Mouse (Mus musculus) ES-E14 (cell line): ENCODE measurements around the gene Hcn1. TPM values are rescaled to one million over a fixed set of nuclear protein-coding genes. Genes with fewer than 3 reads are reported as not detected.

ENCODE experiments used
- DNase-seq: peaks from one replicate; pipeline ENCODE4 v3.0.0-alpha.2; 2013; ENCODE audit warnings: low read depth, low spot score
- H3K27ac ChIP-seq: 2 replicates; pipeline ENCODE4 v1.5.1; 2012; ENCODE audit warnings: low read depth, mild to moderate bottlenecking, low read length, moderate library complexity, mixed read lengths; ENCODE audit not compliant: poor library complexity, insufficient read depth, severe bottlenecking
- H3K36me3 ChIP-seq: 2 replicates; pipeline ENCODE4 v1.6.1; 2012; ENCODE audit warnings: mild to moderate bottlenecking, low read length, moderate library complexity, mixed read lengths; ENCODE audit not compliant: control insufficient read depth, poor library complexity, insufficient read depth, severe bottlenecking
- H3K4me1 ChIP-seq, 2 experiments: fragments of 150-350 bp in 1 of 2; sonication (generic) in 1 of 2; 2 replicates each; pipeline ENCODE4 v1.6.1; 2012; ENCODE audit warnings: low read length in 2 of 2, mild to moderate bottlenecking in 1 of 2, mixed read lengths in 1 of 2; ENCODE audit not compliant: control insufficient read depth in 2 of 2, insufficient read depth in 2 of 2, poor library complexity in 1 of 2
- H3K4me3 ChIP-seq, 2 experiments: fragments of 150-350 bp in 1 of 2; sonication (generic) in 1 of 2; 2 replicates each; pipeline ENCODE4 v1.5.1; 2012; ENCODE audit warnings: low read length in 2 of 2, low read depth in 1 of 2, mild to moderate bottlenecking in 1 of 2, mixed read lengths in 1 of 2; ENCODE audit not compliant: insufficient read depth in 1 of 2, poor library complexity in 1 of 2, severe bottlenecking in 1 of 2
- H3K9ac ChIP-seq: 2 replicates; pipeline ENCODE4 v1.6.1; 2012; ENCODE audit warnings: low read depth, mild to moderate bottlenecking, low read length, mixed read lengths; ENCODE audit not compliant: poor library complexity, insufficient read depth, severe bottlenecking
- H3K9me3 ChIP-seq: fragments of 150-350 bp; sonication (generic); 2 replicates; pipeline ENCODE4 v1.6.1; 2012; ENCODE audit warnings: low read depth, mild to moderate bottlenecking, low read length; ENCODE audit not compliant: control insufficient read depth, insufficient read depth
- CHD2 ChIP-seq: IDR thresholded peaks from 2 replicates; pipeline ENCODE4 v1.6.1; 2014; ENCODE audit warnings: mild to moderate bottlenecking, low read depth, low read length, inconsistent platforms
- HCFC1 ChIP-seq: IDR thresholded peaks from 2 replicates; pipeline ENCODE4 v1.6.1; 2012; ENCODE audit warnings: low read length, inconsistent platforms, borderline replicate concordance; ENCODE audit not compliant: insufficient read depth
- MAFK ChIP-seq: IDR thresholded peaks from 2 replicates; pipeline ENCODE4 v1.6.1; 2014; ENCODE audit warnings: mild to moderate bottlenecking, low read depth, low read length, inconsistent platforms; ENCODE audit not compliant: insufficient read depth
- ZC3H11A ChIP-seq: IDR thresholded peaks from 2 replicates; pipeline ENCODE4 v1.6.1; 2012; ENCODE audit warnings: low read depth, mild to moderate bottlenecking, inconsistent platforms, low read length, borderline replicate concordance
- ZNF384 ChIP-seq: IDR thresholded peaks from 2 replicates; pipeline ENCODE4 v1.6.1; 2012; ENCODE audit warnings: low read depth, low read length, inconsistent platforms
- in situ Hi-C, 2 experiments: fragments of 600-800 bp; cut with MboI; formaldehyde crosslinking; loops; one replicate each; pipeline ENCODE4 v1.15.1; 2025; ENCODE audit warnings: low sequenced_read_pairs in 2 of 2, inconsistent platforms in 1 of 2; ENCODE audit not compliant: unreplicated experiment in 2 of 2
- total RNA-seq: library from RNA; depleted of rRNA; stranded (reverse); fragments of 300-350 nt; gene quantifications from 2 replicates; pipeline ENCODE4 v1.2.3, GENCODE M21; 2012

The Hcn1 gene
- total RNA-seq, 1 experiment = 0.09 TPM

DNA sequence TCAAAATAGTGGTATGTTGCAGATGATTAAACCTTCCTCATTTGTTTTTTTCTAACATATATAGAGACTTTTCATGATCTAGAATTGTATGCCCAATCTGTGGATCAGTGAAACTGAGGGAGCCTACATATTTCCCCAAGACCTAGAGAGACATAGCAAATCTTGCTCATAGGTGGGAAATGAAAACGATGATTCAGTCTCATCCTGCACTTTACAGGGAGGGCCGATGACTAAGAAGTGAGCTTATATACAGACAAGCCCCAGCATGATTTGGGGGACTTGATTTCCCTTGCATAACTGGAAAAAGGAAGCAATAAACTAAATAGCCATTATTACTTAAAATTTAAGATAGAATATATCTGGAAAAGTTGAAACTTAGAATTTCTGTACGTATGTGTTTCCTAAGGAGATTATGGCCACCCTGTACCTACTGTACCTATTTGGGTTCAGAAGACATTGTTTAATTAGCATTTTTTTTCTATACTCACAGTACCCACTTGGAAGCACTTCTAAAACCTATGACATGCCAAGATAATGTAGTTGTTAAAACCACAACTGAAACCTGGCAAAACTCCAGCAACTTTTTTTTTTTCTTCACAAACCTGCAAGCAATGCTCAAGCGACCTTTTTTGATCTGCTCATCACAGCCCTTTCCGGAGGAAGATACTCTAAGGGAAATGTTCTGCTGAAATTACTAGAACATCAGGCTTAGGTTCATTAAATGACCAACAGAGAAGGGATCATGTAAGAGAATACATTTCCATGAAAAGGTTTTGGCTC lies 3.0 kb downstream of the Hcn1 start:
- in situ Hi-C loops = no loop called here
- H3K4me3 ChIP-seq = no peak overlapping the region
- TF ChIP-seq ZNF384 (no peak), MAFK (no peak), HCFC1 (no peak), CHD2 (no peak), ZC3H11A (no peak)
- H3K27ac ChIP-seq = no peak overlapping the region
- H3K36me3 ChIP-seq = no peaks in the 10 kb centered on the region
- no peak for DNase-seq
- H3K4me1 ChIP-seq = no peaks in the 10 kb centered on the region
- no peak overlapping the region for H3K9ac ChIP-seq
- H3K9me3 ChIP-seq = no peaks in the 10 kb centered on the region

DNA sequence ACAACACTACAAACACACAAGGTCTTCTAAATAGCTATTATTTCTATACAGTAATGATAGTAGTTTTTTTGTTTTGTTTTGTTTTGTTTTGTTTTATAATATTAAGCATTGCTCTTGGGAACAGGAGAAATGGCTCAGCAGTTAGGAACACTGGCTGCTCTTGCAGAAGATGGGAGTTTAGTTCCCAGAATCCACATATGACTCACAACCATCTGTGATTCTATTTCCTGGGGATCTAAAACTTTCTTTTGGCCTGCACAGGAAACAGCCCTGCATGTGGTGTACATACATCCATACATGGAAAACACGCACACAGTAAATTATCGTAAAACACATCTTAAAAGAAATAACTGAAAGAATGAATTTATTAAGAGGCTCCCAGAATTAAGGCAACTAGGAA lies 9.8 kb downstream of the Hcn1 start:
- DNase-seq = no peak
- in situ Hi-C loops = no loop called here
- Histone ChIP-seq H3K9me3 (no peaks in the 10 kb centered on the region), H3K36me3 (no peaks in the 10 kb centered on the region), H3K4me3 (no peak overlapping the region), H3K27ac (no peak overlapping the region), H3K9ac (no peak overlapping the region), H3K4me1 (no peaks in the 10 kb centered on the region)
- no peak for TF ChIP-seq HCFC1
- no peak for TF ChIP-seq MAFK
- TF ChIP-seq CHD2 = no peak
- no peak for TF ChIP-seq ZNF384
- no peak for TF ChIP-seq ZC3H11A

DNA sequence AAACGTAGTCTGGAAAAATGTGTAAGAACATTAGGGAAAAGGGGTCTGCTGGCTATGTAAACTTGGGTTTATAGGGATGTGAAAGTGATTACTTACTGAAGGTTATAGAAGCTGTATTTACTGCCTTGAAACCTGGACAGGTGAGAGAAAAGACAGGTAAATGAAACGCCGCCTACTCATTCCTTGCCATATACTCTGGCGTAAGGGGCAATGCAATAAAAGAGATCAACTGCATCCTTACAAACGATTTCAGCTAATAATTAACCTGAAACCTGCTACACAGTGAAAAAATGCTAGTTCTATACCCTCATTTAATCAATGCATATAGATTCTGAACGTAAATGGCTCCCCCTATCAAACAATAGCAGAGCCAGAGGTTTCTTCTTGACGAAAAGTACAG lies 17.4 kb downstream of the Hcn1 start:
- H3K4me3 ChIP-seq = no peak overlapping the region
- H3K4me1 ChIP-seq = no peaks in the 10 kb centered on the region
- H3K9ac ChIP-seq = no peak overlapping the region
- no peaks in the 10 kb centered on the region for H3K9me3 ChIP-seq
- no peak for TF ChIP-seq HCFC1
- TF ChIP-seq ZC3H11A = no peak
- no peak for TF ChIP-seq ZNF384
- TF ChIP-seq MAFK = no peak
- no peak for TF ChIP-seq CHD2
- H3K36me3 ChIP-seq = no peaks in the 10 kb centered on the region
- in situ Hi-C loops = no loop called here
- no peak overlapping the region for H3K27ac ChIP-seq
- no peak for DNase-seq

DNA sequence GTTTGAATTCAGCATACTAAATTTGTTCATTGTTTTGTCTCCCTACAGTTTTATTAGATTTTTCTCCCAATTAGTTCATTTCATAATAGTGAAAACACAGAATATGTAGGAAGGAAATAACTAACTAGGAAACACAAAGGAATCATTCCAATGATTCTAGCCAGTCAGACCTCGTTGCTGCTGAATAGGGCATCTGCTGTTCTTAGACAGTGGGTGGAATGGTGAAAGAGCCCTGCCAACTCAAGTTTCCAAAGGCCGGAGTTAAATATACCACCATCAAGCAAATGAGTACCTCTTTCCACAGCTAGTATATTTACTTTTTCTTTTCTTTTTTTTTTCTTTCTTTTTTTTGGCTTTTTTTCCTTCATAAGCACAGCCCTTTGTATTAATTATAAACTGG lies 55.4 kb downstream of the Hcn1 start:
- no peak overlapping the region for H3K4me3 ChIP-seq
- no peak for DNase-seq
- TF ChIP-seq ZNF384 (no peak), HCFC1 (no peak), CHD2 (no peak), ZC3H11A (no peak), MAFK (no peak)
- H3K4me1 ChIP-seq = no peaks in the 10 kb centered on the region
- H3K27ac ChIP-seq = no peak overlapping the region
- H3K9ac ChIP-seq = no peak overlapping the region
- no peaks in the 10 kb centered on the region for H3K36me3 ChIP-seq
- in situ Hi-C loops = no loop called here
- H3K9me3 ChIP-seq = no peaks in the 10 kb centered on the region
